Mouse (Mus musculus) forebrain, embryonic 14.5 days (tissue): ENCODE data around the gene Ccl17. TPM values are rescaled to one million over a fixed set of nuclear protein-coding genes. Genes with fewer than 3 reads are reported as not detected.
"Not testable (repeated sequence)": the region's sequence is repeated elsewhere in the genome, so short reads cannot be mapped to it uniquely, and the experiment has no call there.

Source experiments
- ATAC-seq: fragments of 200-750 bp; cut with Nextera tagmentation; 2 replicates; pipeline ENCODE4 v1.8.0; 2017; ENCODE audit warnings: mild to moderate bottlenecking, moderate library complexity
- DNase-seq: peaks from one replicate; pipeline ENCODE4 v3.0.0-alpha.2; 2015; ENCODE audit warnings: low spot score
- H3K27ac ChIP-seq: fragments of 300-500 bp; sonication (generic); 2 replicates; pipeline ENCODE4 v1.5.1; 2014; ENCODE audit warnings: low read depth, mild to moderate bottlenecking, control low read depth, low read length, moderate library complexity
- H3K27me3 ChIP-seq: fragments of 300-500 bp; sonication (generic); replicated peaks from 2 replicates; pipeline ENCODE4 v1.6.1; 2014; ENCODE audit warnings: low read length, control low read depth, mixed read lengths; ENCODE audit not compliant: control insufficient read depth, insufficient read depth
- H3K36me3 ChIP-seq: fragments of 300-500 bp; sonication (generic); 2 replicates; pipeline ENCODE4 v1.6.1; 2014; ENCODE audit warnings: low read length, control low read depth; ENCODE audit not compliant: control insufficient read depth, insufficient read depth
- H3K4me1 ChIP-seq: fragments of 300-500 bp; sonication (generic); 2 replicates; pipeline ENCODE4 v1.6.1; 2014; ENCODE audit warnings: antibody characterized with exemption, low read length, control low read depth; ENCODE audit not compliant: control insufficient read depth, insufficient read depth
- H3K4me2 ChIP-seq: fragments of 300-500 bp; sonication (generic); 2 replicates; pipeline ENCODE4 v1.6.1; 2014; ENCODE audit warnings: mild to moderate bottlenecking, control low read depth, low read length
- H3K4me3 ChIP-seq: fragments of 300-500 bp; sonication (generic); 2 replicates; pipeline ENCODE4 v1.5.1; 2014; ENCODE audit warnings: low read depth, low read length, control low read depth
- H3K9ac ChIP-seq: fragments of 300-500 bp; sonication (generic); 2 replicates; pipeline ENCODE4 v1.6.1; 2014; ENCODE audit warnings: mild to moderate bottlenecking, low read length, control low read depth, moderate library complexity
- H3K9me3 ChIP-seq: fragments of 300-500 bp; sonication (generic); replicated peaks from 2 replicates; pipeline ENCODE4 v1.6.1; 2016; ENCODE audit warnings: low read length, control low read depth, mixed read lengths; ENCODE audit not compliant: control insufficient read depth
- WGBS: fragments of 180-500 bp; shearing (Covaris S2); extraction: QIAGEN DNeasy Blood & Tissue Kit; methylation state at CpG from one replicate; pipeline ENCODE4 v1.1.7; 2014; 5-methylcytosine and 5-hydroxymethylcytosine counted together
- polyA plus RNA-seq: library from polyadenylated mRNA; unstranded; fragments of >200 nt; fragmentation: Nextera tagmentation; extraction: Ambion mirVana; gene quantifications from 2 replicates; pipeline ENCODE4 v1.2.1, GENCODE M21; 2014

The Ccl17 gene
- polyA plus RNA-seq, 1 experiment from 2014 or later = 0.63 TPM

DNA sequence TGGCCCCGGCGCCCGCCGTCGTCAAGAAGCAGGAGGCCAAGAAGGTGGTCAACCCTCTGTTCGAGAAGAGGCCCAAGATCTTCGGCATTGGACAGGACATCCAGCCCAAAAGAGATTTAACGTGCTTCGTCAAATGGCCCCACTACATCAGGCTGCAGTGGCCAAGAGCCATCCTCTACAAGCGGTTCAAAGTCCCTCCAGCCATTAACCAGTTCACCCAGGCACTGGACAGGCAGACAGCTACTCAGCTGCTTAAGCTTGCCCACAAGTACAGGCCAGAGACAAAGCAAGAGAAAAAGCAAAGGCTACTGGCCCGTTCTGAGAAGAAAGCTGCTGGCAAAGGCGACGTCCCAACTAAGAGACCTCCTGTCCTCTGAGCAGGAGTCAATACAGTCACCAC lies 25.5 kb downstream of the Ccl17 start:
- not testable (repeated sequence) for H3K4me1 ChIP-seq, H3K9ac ChIP-seq, H3K4me2 ChIP-seq, H3K27ac ChIP-seq, H3K4me3 ChIP-seq, ATAC-seq, DNase-seq, H3K9me3 ChIP-seq, H3K27me3 ChIP-seq
- 93% methylated on average over 13 of the region's 13 CpGs for WGBS
- peaks cover 14% of the 10 kb centered on the region for H3K36me3 ChIP-seq

DNA sequence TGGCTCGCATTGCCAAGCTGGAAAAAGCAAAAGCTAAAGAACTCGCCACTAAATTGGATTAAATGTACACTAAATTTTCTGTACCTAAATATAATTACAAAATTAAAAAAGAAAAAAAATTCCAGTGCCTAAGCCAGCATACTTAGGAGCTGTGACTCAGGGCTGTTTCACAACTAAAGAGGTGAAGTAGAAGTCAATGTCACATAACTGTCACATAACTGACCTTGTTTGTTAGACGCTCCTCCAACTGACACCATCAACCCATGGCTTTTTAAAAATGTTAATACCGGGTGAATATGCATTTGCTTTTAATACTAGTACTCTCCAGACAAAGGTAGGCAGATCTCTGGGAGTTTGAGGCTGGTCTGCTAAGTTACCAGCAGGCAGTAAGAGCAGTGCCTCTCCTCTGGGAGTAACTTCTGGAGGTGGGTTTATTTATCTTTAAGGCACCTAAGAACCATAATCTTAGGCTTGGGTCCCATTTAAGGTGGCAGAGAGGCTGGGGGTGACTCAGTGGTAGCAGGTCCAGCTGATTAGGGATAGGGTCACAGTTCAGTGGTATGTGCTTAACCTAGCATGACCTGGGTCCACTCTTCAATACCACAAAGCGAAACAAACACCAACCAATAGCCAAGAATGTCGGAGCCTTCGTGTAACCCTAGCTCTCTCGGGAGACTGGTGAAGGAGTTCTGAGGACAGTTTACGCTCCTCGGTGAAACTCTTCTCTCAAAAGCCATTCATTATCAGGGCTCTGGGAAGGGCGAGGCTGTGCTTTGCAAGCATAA lies 26.4 kb downstream of the Ccl17 start:
- Histone ChIP-seq H3K4me2 (peak overlapping the region; percentile 81), H3K4me1 (peaks cover 9% of the 10 kb centered on the region), H3K9ac (peak overlapping the region; percentile 92; the same call in 1 of the 2 replicates), H3K27me3 (no peaks in the 10 kb centered on the region), H3K4me3 (0 out of 2 replicates have a peak overlapping the region, but pooled peaks have one; percentile 87), H3K36me3 (peaks cover 7% of the 10 kb centered on the region), H3K27ac (no peak overlapping the region), H3K9me3 (no peaks in the 10 kb centered on the region)
- WGBS = 85% methylated on average over 11 of the region's 11 CpGs
- ATAC-seq = no peak
- no peak for DNase-seq

DNA sequence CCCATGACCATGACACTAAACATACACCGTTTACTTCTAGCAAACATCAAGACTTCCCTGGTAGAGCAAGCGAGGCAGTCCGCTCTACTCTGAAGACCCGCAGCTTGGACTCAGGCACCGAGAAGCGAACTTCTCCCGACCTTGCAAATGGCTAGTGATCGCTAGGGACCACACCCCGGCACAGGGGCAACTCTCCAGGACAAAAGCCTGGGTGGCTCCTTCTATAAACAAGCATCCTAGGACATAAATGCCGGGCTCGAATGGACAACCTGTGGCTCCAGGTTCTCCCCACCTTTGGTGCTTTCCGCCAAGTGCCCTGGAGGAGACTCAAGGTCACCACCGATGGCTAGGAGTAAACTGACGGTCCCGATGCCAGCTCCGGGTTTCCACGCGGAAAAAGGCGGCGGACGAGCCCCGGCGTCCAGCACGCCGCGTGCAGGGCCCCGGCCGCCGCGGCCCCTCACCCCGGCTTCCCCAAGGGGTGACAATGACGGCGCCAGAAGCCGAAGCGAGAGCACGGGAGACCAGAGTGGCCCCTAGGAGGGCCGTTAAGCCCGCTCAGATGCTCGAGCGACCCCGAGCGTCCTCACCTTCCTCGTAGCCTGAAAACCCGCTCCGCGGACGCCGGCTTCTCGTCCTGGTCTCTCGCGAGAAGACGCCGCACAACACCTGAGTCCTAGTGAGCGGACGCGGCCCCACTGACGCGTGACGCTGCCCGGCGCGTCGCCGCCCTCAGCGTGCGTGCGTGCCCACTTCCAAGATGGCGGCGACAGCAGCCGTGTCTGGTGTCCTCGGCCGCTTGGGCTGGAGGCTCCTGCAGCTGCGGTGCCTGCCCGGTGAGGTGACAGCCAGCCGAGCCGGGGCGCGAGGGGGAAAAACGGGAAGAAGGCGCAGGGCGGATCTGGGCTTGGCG lies 27.7 kb downstream of the Ccl17 start, which contains the start of the genes Coq9 and Ciapin1:
Gene Coq9 (plus strand): TSS at position 660 of the 913 bp plus-strand sequence.
Gene Ciapin1 (minus strand): TSS at position 697 of the 913 bp plus-strand sequence.
- Histone ChIP-seq H3K4me1 (peaks cover 9% of the 10 kb centered on the region), H3K27ac (peak within 1 kb of the TSS; percentile 72), H3K4me3 (peak within 1 kb of the TSS; percentile 87), H3K9me3 (no peaks in the 10 kb centered on the region), H3K36me3 (no peaks in the 10 kb centered on the region), H3K9ac (peak within 1 kb of the TSS; percentile 92), H3K4me2 (peak within 1 kb of the TSS; percentile 81), H3K27me3 (no peaks in the 10 kb centered on the region)
- ATAC-seq = peak; percentile 99
- WGBS = under 1% methylated on average over 82 of the region's 82 CpGs
- peak; percentile 98 for DNase-seq

DNA sequence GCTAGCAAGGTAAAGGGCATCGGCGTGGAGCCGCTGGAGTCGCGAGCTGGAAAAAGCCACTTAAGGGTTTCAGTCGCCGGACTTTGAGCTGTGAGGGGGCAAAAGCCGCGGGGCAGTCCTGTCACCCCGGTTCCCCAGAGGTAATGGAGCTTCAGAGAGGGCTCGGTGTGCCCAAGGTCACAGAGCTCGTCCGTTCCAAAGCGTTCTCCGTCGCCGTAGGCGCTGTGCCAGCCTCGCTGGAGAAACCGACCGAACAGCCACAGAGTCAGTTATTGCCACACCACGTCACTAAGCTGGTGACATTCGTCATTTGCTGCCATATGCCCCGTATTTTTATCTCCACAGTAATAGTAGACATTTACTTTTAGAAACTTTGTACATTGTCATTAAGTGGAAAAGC lies 28.3 kb downstream of the Ccl17 start:
- Histone ChIP-seq H3K27ac (peak overlapping the region; percentile 72), H3K4me2 (peak overlapping the region; percentile 81), H3K36me3 (peaks cover under 1% of the 10 kb centered on the region; the same call in 1 of the 2 replicates), H3K9me3 (no peaks in the 10 kb centered on the region), H3K4me1 (peaks cover 9% of the 10 kb centered on the region), H3K4me3 (peak overlapping the region; percentile 87), H3K27me3 (no peaks in the 10 kb centered on the region), H3K9ac (peak overlapping the region; percentile 92)
- ATAC-seq = peak; percentile 54
- DNase-seq = peak; percentile 63
- under 1% methylated on average over 24 of the region's 24 CpGs for WGBS

DNA sequence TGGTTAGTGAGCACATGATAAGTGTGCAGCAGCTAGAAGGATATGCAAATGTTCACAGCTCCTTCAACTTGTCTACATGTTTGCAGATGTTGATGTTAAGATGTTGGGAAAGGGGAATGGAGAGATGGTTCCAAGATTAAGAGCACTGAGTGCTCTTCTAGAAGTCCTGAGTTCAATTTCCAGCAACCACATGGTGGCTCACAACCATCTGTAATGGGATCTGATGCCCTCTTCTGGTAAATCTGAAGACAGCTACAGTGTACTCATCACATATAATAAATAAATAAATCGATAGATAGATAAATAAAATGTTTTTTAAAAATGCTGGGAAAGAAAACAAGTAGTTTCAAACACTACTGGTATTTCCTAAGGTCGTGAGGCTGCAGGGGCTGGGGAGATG lies 30.9 kb downstream of the Ccl17 start:
- Histone ChIP-seq H3K36me3 (peaks cover 22% of the 10 kb centered on the region), H3K9ac (no peak overlapping the region), H3K4me1 (peaks cover 9% of the 10 kb centered on the region), H3K9me3 (no peaks in the 10 kb centered on the region), H3K27ac (no peak overlapping the region), H3K27me3 (no peaks in the 10 kb centered on the region), H3K4me3 (no peak overlapping the region), H3K4me2 (no peak overlapping the region)
- ATAC-seq = no peak
- DNase-seq = no peak
- WGBS = 47% methylated on average over 2 of the region's 2 CpGs

DNA sequence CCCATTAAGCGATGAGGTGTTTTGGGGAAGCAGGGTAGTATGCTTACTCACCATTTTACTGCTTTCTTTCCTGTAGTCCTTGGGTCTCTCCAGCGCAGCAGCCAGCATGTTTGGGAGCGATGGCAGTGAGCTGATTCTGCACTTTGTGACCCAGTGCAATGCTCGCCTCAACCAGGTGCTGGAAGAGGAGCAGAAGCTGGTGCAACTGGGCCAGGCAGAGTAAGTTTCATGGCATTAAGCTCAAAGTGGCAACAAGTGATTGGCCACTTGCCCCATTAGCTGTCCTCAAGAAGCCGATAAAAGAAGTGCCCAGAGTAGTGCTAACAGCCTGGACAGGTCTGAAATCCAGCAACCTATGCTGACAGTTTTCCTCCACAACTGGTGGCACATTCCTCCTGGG lies 39.8 kb downstream of the Ccl17 start:
- 93% methylated on average over 5 of the region's 5 CpGs for WGBS
- Histone ChIP-seq H3K36me3 (peaks cover 73% of the 10 kb centered on the region), H3K4me1 (no peaks in the 10 kb centered on the region), H3K27me3 (no peaks in the 10 kb centered on the region), H3K27ac (no peak overlapping the region), H3K9ac (no peak overlapping the region), H3K9me3 (no peaks in the 10 kb centered on the region), H3K4me3 (no peak overlapping the region), H3K4me2 (no peak overlapping the region)
- no peak for DNase-seq
- no peak for ATAC-seq

DNA sequence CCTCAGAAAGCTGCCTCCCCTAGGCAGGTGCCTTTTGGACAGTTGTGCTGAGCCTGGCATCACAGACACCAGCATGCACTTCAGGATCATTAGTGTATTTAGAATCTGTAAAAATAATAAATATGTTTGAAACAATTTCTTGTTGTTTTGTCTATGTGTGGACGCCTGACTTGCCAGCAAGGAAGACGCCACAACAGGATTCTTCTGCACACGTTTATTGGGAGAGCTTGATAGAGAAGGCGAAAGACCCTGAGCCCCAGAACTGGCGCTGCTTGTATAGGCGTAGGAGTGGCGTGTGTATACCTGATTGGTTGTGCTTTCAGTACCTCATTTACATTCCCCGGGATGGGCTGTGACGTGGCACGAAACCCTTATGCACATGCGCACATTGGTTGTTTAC lies 44.5 kb downstream of the Ccl17 start:
- not testable (repeated sequence) for H3K27me3 ChIP-seq, H3K4me3 ChIP-seq, H3K4me1 ChIP-seq, H3K9ac ChIP-seq, DNase-seq, H3K27ac ChIP-seq, H3K4me2 ChIP-seq, ATAC-seq, H3K9me3 ChIP-seq
- peaks cover 45% of the 10 kb centered on the region for H3K36me3 ChIP-seq
- 87% methylated on average over 11 of the region's 11 CpGs for WGBS

DNA sequence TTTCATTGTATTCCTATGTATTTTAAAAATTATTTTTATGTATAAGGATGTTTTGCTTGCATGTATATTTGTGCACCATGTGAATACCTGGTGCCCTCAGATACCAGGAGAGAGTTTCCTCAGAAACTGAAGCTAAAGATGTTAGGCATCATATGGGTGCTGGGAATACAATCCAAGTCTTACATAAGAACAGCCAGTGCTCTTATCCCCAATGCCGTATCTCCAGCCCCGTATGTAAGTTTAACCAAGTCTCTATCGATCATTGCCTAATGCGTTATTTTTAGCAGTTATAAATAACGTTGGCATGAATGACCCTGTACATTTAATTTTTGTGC lies 46.7 kb downstream of the Ccl17 start:
- WGBS = 28% methylated on average over 5 of the region's 5 CpGs
- DNase-seq (no peak), ATAC-seq (no peak)
- no peak overlapping the region; the same call in 1 of the 2 replicates for H3K9ac ChIP-seq
- H3K27me3 ChIP-seq = no peaks in the 10 kb centered on the region
- H3K4me3 ChIP-seq = no peak overlapping the region; the same call in 1 of the 2 replicates
- H3K36me3 ChIP-seq = peaks cover 40% of the 10 kb centered on the region
- H3K4me1 ChIP-seq = no peaks in the 10 kb centered on the region
- H3K27ac ChIP-seq = no peak overlapping the region
- H3K4me2 ChIP-seq = no peak overlapping the region
- no peaks in the 10 kb centered on the region for H3K9me3 ChIP-seq
